Mouse (Mus musculus) hematopoietic stem cell, adult 5-6 weeks (primary cell): ENCODE measurements around the gene Tpr. TPM values are rescaled to one million over a fixed set of nuclear protein-coding genes. Genes with fewer than 3 reads are reported as not detected.

Source experiments
- total RNA-seq: library from RNA; stranded (forward); fragments of 172-1452, 232-1000 nt; gene quantifications from 2 replicates; pipeline ENCODE4 v1.2.3, GENCODE M21; 2017

Gene Tpr
- total RNA-seq, 1 experiment from 2014 or later = 384 TPM

Other genes starting within 250 kb of the Tpr start
- not detected in 2 replicates for gene Pdc, start 73.4 kb upstream of the Tpr start, total RNA-seq
- gene Odr4, start 242 bp downstream of the Tpr start, total RNA-seq = 115 and 123 TPM in 2 replicates
- 0.56 TPM in 1 of 2 replicates, not detected in the other for gene Prg4, start 73.3 kb downstream of the Tpr start, total RNA-seq